8 mouse cellular contexts compared by ENCODE assay signal in genomic region chr19:28452951-28453520, GRCm38 (mm10).
DNase-seq lines count a peak whose midpoint lies in the region; ATAC-seq and TF ChIP-seq lines count a peak whose summit lies in the region.

No protein-coding gene starts in this region.

- no peaks in the 10 kb centered on the region for H3K36me3 ChIP-seq in hindbrain, embryonic 11.5 days (ENCODE audit: control insufficient read depth, insufficient read depth, low read length)
- no peaks in the 10 kb centered on the region for H3K36me3 ChIP-seq in midbrain, embryonic 11.5 days (ENCODE audit: control insufficient read depth, insufficient read depth, low read length)
- no peaks in the 10 kb centered on the region for H3K36me3 ChIP-seq in intestine, postnatal 0 days (ENCODE audit: control insufficient read depth, insufficient read depth)

- peak; percentile 20 to 39 for DNase-seq in kidney, postnatal 4 days
- DNase-seq in kidney, adult 8-10 months: no peak
- DNase-seq in hindbrain, embryonic 11.5 days (ENCODE audit: low spot score): peak; percentile 36
- peak; percentile 88 for DNase-seq in midbrain, embryonic 11.5 days (ENCODE audit: low spot score, missing footprints)
- DNase-seq in ovary, postnatal 36 days (ENCODE audit: low spot score): no peak

- H3K9me3 ChIP-seq in hindbrain, embryonic 11.5 days (ENCODE audit: control insufficient read depth, low read length): no peaks in the 10 kb centered on the region
- H3K9me3 ChIP-seq in midbrain, embryonic 11.5 days (ENCODE audit: control insufficient read depth, low read length): no peaks in the 10 kb centered on the region
- H3K9me3 ChIP-seq in intestine, postnatal 0 days (ENCODE audit: control insufficient read depth): no peaks in the 10 kb centered on the region

- no peak overlapping the region for H3K9ac ChIP-seq in hindbrain, embryonic 11.5 days (ENCODE audit: low read depth, low read length)
- 0 out of 2 replicates have a peak overlapping the region, but pooled peaks have one; percentile 12 for H3K9ac ChIP-seq in midbrain, embryonic 11.5 days (ENCODE audit: low read length)
- H3K9ac ChIP-seq in intestine, postnatal 0 days (ENCODE audit: low read depth, low read length): no peak overlapping the region

- 28% methylated on average over 12 of the region's 12 CpGs for WGBS in hindbrain, embryonic 11.5 days
- 37% methylated on average over 12 of the region's 12 CpGs for WGBS in midbrain, embryonic 11.5 days
- 73% methylated on average over 12 of the region's 12 CpGs for WGBS in intestine, postnatal 0 days

- H3K4me2 ChIP-seq in hindbrain, embryonic 11.5 days (replicated peaks; ENCODE audit: low read depth, low read length): no peak overlapping the region; the same call in 1 of the 2 replicates
- H3K4me2 ChIP-seq in midbrain, embryonic 11.5 days: no peak overlapping the region
- no peak overlapping the region for H3K4me2 ChIP-seq in intestine, postnatal 0 days (replicated peaks; ENCODE audit: low read depth)

- H3K27ac ChIP-seq in hindbrain, embryonic 11.5 days (ENCODE audit: low read depth, low read length): peak overlapping the region; percentile 63
- H3K27ac ChIP-seq in midbrain, embryonic 11.5 days (ENCODE audit: low read depth, low read length): no peak overlapping the region
- no peak overlapping the region for H3K27ac ChIP-seq in intestine, postnatal 0 days (ENCODE audit: low read depth, low read length)

- H3K27me3 ChIP-seq in hindbrain, embryonic 11.5 days (ENCODE audit: control insufficient read depth, insufficient read depth, low read length): no peaks in the 10 kb centered on the region
- H3K27me3 ChIP-seq in midbrain, embryonic 11.5 days (ENCODE audit: control insufficient read depth, insufficient read depth, low read length): no peaks in the 10 kb centered on the region
- H3K27me3 ChIP-seq in intestine, postnatal 0 days (replicated peaks; ENCODE audit: control insufficient read depth, insufficient read depth, low read length): no peaks in the 10 kb centered on the region

- TF ChIP-seq CTCF in intestine, postnatal 0 days (IDR thresholded peaks at IDR 0.05; ENCODE audit: low read depth): no peak

- no peak overlapping the region for H3K4me3 ChIP-seq in hindbrain, embryonic 11.5 days (ENCODE audit: low read depth, low read length)
- no peak overlapping the region for H3K4me3 ChIP-seq in midbrain, embryonic 11.5 days (ENCODE audit: low read depth, low read length)
- no peak overlapping the region for H3K4me3 ChIP-seq in intestine, postnatal 0 days (ENCODE audit: low read depth, low read length)

- ATAC-seq in hindbrain, embryonic 11.5 days (ENCODE audit: low FRiP score): peak; percentile 80
- ATAC-seq in midbrain, embryonic 11.5 days (ENCODE audit: low FRiP score): peak; percentile 50; the same call in 1 of the 2 replicates
- ATAC-seq in activated CD4-positive, CD25-positive, alpha-beta regulatory T cell, adult 4 months: no peak
- ATAC-seq in erythroid progenitor cell, adult 5-6 weeks (replicated peaks; ENCODE audit: low FRiP score, poor library complexity, severe bottlenecking): no peak
- no peak for ATAC-seq in intestine, postnatal 0 days

- H3K4me1 ChIP-seq in hindbrain, embryonic 11.5 days (replicated peaks; ENCODE audit: control insufficient read depth, insufficient read depth, low read length): peaks cover 2% of the 10 kb centered on the region; the same call in 1 of the 2 replicates
- peaks cover 10% of the 10 kb centered on the region for H3K4me1 ChIP-seq in midbrain, embryonic 11.5 days (ENCODE audit: control insufficient read depth, insufficient read depth, low read length)
- no peaks in the 10 kb centered on the region for H3K4me1 ChIP-seq in intestine, postnatal 0 days (replicated peaks; ENCODE audit: control insufficient read depth, insufficient read depth, low read length)

Comparison
In these comparisons a context has a peak if more than half of its experiments do, and no peak if none do; other contexts are left out.
1. DNase-seq: peak in kidney, postnatal 4 days (2 of 2), hindbrain, embryonic 11.5 days (single experiment) and midbrain, embryonic 11.5 days (single experiment); none in kidney, adult 8-10 months (0 of 2) and ovary, postnatal 36 days (single experiment).
2. ATAC-seq: peak in hindbrain, embryonic 11.5 days (single experiment) and midbrain, embryonic 11.5 days (single experiment); none in activated CD4-positive, CD25-positive, alpha-beta regulatory T cell, adult 4 months (single experiment), erythroid progenitor cell, adult 5-6 weeks (single experiment) and intestine, postnatal 0 days (single experiment).